Mouse (Mus musculus) erythroblast, embryonic 14.5 days (primary cell): ENCODE measurements around the gene 4930467E23Rik. TPM values are rescaled to one million over a fixed set of nuclear protein-coding genes. Genes with fewer than 3 reads are reported as not detected.
"Not testable (repeated sequence)": the region's sequence is repeated elsewhere in the genome, so short reads cannot be mapped to it uniquely, and the experiment has no call there.

Experiments used
- H3K27me3 ChIP-seq: 2 replicates; pipeline ENCODE4 v1.6.1; 2012; ENCODE audit warnings: inconsistent platforms; ENCODE audit not compliant: control insufficient read depth
- H3K36me3 ChIP-seq: 2 replicates; pipeline ENCODE4 v1.6.1; 2012; ENCODE audit warnings: mild to moderate bottlenecking, inconsistent platforms; ENCODE audit not compliant: control insufficient read depth
- H3K4me1 ChIP-seq: 2 replicates; pipeline ENCODE4 v1.6.1; 2012; ENCODE audit warnings: inconsistent platforms; ENCODE audit not compliant: control insufficient read depth
- H3K4me3 ChIP-seq: replicated peaks from 2 replicates; pipeline ENCODE3; 2012; ENCODE audit warnings: moderate library complexity, mild to moderate bottlenecking, inconsistent platforms
- H3K9me3 ChIP-seq: 2 replicates; pipeline ENCODE4 v1.6.1; 2012; ENCODE audit warnings: low read length, inconsistent platforms, mixed read lengths; ENCODE audit not compliant: control insufficient read depth
- polyA plus RNA-seq: library from polyadenylated mRNA; stranded (reverse); fragments of >175 nt; gene quantifications from 2 replicates; pipeline ENCODE4 v1.2.3, GENCODE M21; 2012

Gene 4930467E23Rik
- polyA plus RNA-seq, result not detected in 2 replicates

- H3K27me3 ChIP-seq, H3K36me3 ChIP-seq, H3K4me1 ChIP-seq, H3K9me3 ChIP-seq, H3K4me3 ChIP-seq: not testable (repeated sequence)
Observed at GRCm38 (mm10) chr8:19729276-19729675, at the start of gene 4930467E23Rik. Gene 4930467E23Rik, plus strand, starts transcription at chr8:19729576.

GRCm38 (mm10) chr8:19682311-19682710, 47.1 kb upstream of the 4930467E23Rik start:
- not testable (repeated sequence) for H3K4me1 ChIP-seq, H3K9me3 ChIP-seq, H3K4me3 ChIP-seq, H3K36me3 ChIP-seq, H3K27me3 ChIP-seq

- not testable (repeated sequence) for H3K4me1 ChIP-seq, H3K36me3 ChIP-seq, H3K9me3 ChIP-seq, H3K27me3 ChIP-seq, H3K4me3 ChIP-seq
Observed at GRCm38 (mm10) chr8:19685476-19685875, 43.9 kb upstream of the 4930467E23Rik start.

GRCm38 (mm10) chr8:19688802-19689525, 40.4 kb upstream of the 4930467E23Rik start:
- H3K4me1 ChIP-seq, H3K27me3 ChIP-seq, H3K36me3 ChIP-seq: not testable (repeated sequence)

GRCm38 (mm10) chr8:19689745-19690144, 39.6 kb upstream of the 4930467E23Rik start:
- not testable (repeated sequence) for H3K27me3 ChIP-seq, H3K9me3 ChIP-seq, H3K36me3 ChIP-seq, H3K4me3 ChIP-seq, H3K4me1 ChIP-seq

More at GRCm38 (mm10) chr8:19688802-19689525, 40.4 kb upstream of the 4930467E23Rik start:
- not testable (repeated sequence) for H3K9me3 ChIP-seq, H3K4me3 ChIP-seq

GRCm38 (mm10) chr8:19691421-19691820, 38.0 kb upstream of the 4930467E23Rik start:
- not testable (repeated sequence) for H3K27me3 ChIP-seq, H3K9me3 ChIP-seq, H3K4me1 ChIP-seq, H3K36me3 ChIP-seq, H3K4me3 ChIP-seq

- H3K4me1 ChIP-seq, H3K4me3 ChIP-seq, H3K36me3 ChIP-seq, H3K9me3 ChIP-seq, H3K27me3 ChIP-seq: not testable (repeated sequence)
Observed at GRCm38 (mm10) chr8:19697497-19698077, 31.8 kb upstream of the 4930467E23Rik start.

GRCm38 (mm10) chr8:19698123-19698522, 31.3 kb upstream of the 4930467E23Rik start:
- not testable (repeated sequence) for H3K27me3 ChIP-seq, H3K36me3 ChIP-seq, H3K4me1 ChIP-seq, H3K9me3 ChIP-seq, H3K4me3 ChIP-seq

GRCm38 (mm10) chr8:19698722-19699121, 30.7 kb upstream of the 4930467E23Rik start:
- H3K27me3 ChIP-seq, H3K4me1 ChIP-seq, H3K9me3 ChIP-seq, H3K36me3 ChIP-seq, H3K4me3 ChIP-seq: not testable (repeated sequence)

- not testable (repeated sequence) for H3K4me3 ChIP-seq, H3K9me3 ChIP-seq, H3K27me3 ChIP-seq, H3K36me3 ChIP-seq, H3K4me1 ChIP-seq
Observed at GRCm38 (mm10) chr8:19701326-19701725, 28.1 kb upstream of the 4930467E23Rik start.

GRCm38 (mm10) chr8:19702276-19702675, 27.1 kb upstream of the 4930467E23Rik start:
- H3K9me3 ChIP-seq, H3K4me3 ChIP-seq, H3K27me3 ChIP-seq, H3K36me3 ChIP-seq, H3K4me1 ChIP-seq: not testable (repeated sequence)

- not testable (repeated sequence) for H3K36me3 ChIP-seq, H3K4me3 ChIP-seq, H3K4me1 ChIP-seq, H3K27me3 ChIP-seq, H3K9me3 ChIP-seq
Observed at GRCm38 (mm10) chr8:19702972-19703709, 26.2 kb upstream of the 4930467E23Rik start.

GRCm38 (mm10) chr8:19703906-19704305, 25.5 kb upstream of the 4930467E23Rik start:
- H3K27me3 ChIP-seq, H3K4me1 ChIP-seq, H3K4me3 ChIP-seq, H3K9me3 ChIP-seq, H3K36me3 ChIP-seq: not testable (repeated sequence)

GRCm38 (mm10) chr8:19704441-19705215, 24.7 kb upstream of the 4930467E23Rik start:
- H3K4me1 ChIP-seq, H3K27me3 ChIP-seq, H3K9me3 ChIP-seq, H3K36me3 ChIP-seq, H3K4me3 ChIP-seq: not testable (repeated sequence)
